Mouse (Mus musculus) lung, adult 2 months (tissue): ENCODE data around the gene Cavin1.

ENCODE experiments used
- CTCF ChIP-seq: fragments of 200-500 bp; IDR thresholded peaks from 2 replicates; pipeline ENCODE4 v1.5.1; 2011; ENCODE audit warnings: mild to moderate bottlenecking, low read length, control low read depth; ENCODE audit not compliant: insufficient read depth
- POLR2A ChIP-seq: fragments of 200-500 bp; IDR thresholded peaks from 2 replicates; pipeline ENCODE4 v1.6.1; 2011; ENCODE audit warnings: low read depth, mild to moderate bottlenecking, control low read depth, low read length, borderline replicate concordance; ENCODE audit errors: extremely low read depth

DNA sequence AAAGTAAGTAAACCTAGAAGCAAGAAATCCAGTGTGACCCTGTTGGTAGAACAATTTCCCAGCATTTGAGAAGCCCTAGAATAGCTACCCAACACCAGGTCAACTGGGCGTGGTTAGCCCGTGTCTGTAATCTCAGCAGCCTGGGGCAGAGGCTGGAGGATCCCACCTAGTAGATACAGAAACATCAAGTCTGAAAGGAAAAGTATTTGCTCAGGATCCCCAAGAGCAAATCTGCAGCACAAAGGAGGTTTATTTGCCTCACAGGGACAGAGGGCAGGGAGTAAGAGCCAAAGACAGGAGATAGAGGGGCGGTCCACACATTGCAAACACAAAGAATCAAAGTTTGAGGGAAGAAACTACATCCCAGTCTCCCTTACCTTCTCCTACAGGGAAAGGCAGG lies 28.6 kb upstream of the Cavin1 start:
- TF ChIP-seq POLR2A (no peak), CTCF (no peak)
